Mouse (Mus musculus) cerebral cortex, adult 2 months (tissue): ENCODE data around the gene Ruvbl2.

Source experiments
- WGBS: fragments of 180-500 bp; shearing (Covaris S2); methylation state at CpG from one replicate; pipeline ENCODE4 v1.1.7; 2018; 5-methylcytosine and 5-hydroxymethylcytosine counted together

Ruvbl2 gene

DNA sequence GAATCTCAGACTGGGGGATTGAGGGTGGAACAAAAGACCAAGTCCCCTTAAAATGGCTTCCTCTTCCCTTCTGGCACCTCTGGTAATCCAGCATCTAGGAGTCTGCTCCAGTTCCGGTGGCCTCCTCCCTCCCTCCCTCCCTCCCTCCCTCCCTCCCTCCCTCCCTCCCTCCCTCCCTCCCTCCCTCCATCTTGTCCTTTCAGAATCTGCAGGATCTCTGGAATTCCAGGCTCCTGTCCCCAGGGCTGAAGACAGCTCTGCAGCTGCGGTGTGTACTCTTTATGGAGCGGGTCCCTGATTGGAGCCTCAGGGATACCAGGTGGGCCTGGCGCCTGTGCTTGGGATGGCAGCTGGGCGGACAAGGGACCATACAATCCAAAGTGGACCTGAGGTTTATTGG lies 23.4 kb upstream of the Ruvbl2 start:
- 69% methylated on average over 5 of the region's 5 CpGs for WGBS

DNA sequence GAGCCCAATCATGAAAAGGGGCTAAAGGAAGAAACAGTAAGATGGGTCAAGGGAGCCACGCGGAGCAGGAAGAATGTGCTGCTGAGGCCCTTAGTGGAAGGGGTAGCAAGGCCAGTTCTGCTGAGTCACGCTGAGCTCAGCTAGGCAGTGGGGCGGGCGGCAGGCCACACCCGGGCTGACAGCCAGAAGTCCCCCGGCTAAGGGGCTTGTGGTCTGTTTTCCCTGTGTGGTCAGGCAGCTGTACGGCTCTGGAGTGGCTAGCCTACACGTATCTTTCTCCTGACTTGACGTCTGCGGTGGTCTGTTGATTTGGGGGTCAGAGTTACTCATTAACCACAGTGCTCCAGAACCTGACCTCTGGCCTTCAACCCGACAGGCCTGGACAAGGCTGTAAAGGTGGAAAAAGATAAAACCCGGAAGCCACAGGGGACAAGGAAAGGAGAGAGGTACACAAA lies 23.0 kb upstream of the Ruvbl2 start:
- WGBS = 40% methylated on average over 13 of the region's 13 CpGs

GRCm38 (mm10) chr7:45460377-45460776 lies 22.5 kb upstream of the Ruvbl2 start:
- 66% methylated on average over 7 of the region's 7 CpGs for WGBS

DNA sequence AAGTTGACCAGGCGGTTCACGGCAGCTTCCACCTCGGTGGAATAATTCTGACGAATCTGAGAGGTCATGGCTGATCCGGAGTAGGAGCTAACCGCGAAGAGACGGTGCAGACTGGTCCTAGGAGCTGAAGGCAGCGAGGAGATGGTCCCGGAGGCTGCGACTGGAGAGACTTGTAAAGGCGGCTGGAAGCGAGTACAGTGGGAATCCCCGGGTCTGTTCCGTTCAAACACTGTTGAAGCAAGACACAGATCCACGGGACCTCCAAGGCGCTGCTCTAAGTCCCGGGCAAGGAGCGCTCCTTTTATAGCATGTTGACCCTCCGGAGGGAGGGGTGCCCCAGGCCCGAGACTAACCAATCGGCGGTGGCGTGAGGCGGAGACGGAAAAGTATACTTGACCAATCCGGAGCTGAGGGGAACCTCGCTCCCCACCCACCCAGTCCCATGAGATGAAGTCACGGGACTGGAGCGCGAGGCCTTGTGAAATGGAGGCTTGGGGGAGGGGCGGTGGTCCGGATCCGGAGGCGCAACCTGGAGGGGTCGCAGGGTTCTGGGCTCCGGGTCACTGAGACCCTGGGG lies 21.8 kb upstream of the Ruvbl2 start, which contains the start of gene Ftl1:
Ftl1 (minus strand) TSS at position 321 of the 577 bp plus-strand sequence.
- WGBS = 1% methylated on average over 34 of the region's 37 CpGs

GRCm38 (mm10) chr7:45458748-45459563 lies 21.1 kb upstream of the Ruvbl2 start:
- 1% methylated on average over 43 of the region's 43 CpGs for WGBS

- whole genome bisulfite sequencing = 38% methylated on average over 10 of the region's 10 CpGs
Measured at GRCm38 (mm10) chr7:45457204-45458060, 19.5 kb upstream of the Ruvbl2 start.

DNA sequence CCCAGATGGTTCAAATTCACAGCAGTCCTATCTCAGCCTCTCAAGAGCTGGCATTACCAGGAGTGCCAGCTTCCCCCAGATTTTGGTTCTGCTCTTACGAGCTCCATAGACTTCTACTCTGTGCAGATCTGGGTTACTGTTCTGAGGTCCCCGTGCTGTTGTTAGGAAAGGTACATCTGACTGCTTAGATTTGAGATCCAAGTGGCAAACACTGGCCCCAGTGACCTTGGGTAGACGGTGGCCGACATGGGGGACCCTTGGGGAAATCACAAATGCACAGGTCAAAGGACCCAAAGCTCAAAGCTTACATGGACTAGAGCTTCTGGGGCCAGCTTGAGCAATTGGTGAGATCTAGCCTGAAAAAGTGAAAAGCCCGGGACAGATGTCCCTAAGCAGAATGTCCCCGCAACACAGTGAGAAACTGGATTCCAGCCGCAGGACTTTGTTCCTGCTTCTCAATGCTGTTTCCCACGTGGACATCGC lies 18.9 kb upstream of the Ruvbl2 start:
- WGBS = 41% methylated on average over 9 of the region's 9 CpGs

GRCm38 (mm10) chr7:45455932-45456696 lies 18.2 kb upstream of the Ruvbl2 start:
- WGBS = 75% methylated on average over 13 of the region's 13 CpGs

- 90% methylated on average over 15 of the region's 15 CpGs for WGBS
Measured at GRCm38 (mm10) chr7:45454971-45455370, 17.1 kb upstream of the Ruvbl2 start.

- WGBS = 37% methylated on average over 23 of the region's 23 CpGs
Measured at GRCm38 (mm10) chr7:45451344-45451982, 13.6 kb upstream of the Ruvbl2 start.

DNA sequence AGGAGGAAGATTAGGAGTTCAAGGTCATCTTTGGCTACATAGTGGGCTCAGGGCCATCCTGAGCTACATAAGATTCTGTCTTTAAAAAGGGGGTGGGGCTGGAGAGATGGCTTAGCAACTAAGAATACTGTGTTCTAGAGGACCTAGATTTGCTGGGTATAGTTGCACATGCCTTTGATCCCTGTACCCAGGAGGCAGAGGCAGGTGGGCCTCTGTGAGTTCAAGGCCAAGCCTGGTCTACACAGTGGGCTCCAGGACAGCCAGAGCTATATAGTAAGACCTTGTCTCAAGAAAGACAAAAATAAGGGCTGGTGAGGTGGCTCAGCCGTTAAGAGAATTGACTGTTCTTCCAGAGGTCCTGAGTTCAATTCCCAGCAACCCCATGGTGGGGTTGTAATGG lies 12.1 kb upstream of the Ruvbl2 start:
- 88% methylated on average over 1 of the region's 1 CpGs for WGBS

DNA sequence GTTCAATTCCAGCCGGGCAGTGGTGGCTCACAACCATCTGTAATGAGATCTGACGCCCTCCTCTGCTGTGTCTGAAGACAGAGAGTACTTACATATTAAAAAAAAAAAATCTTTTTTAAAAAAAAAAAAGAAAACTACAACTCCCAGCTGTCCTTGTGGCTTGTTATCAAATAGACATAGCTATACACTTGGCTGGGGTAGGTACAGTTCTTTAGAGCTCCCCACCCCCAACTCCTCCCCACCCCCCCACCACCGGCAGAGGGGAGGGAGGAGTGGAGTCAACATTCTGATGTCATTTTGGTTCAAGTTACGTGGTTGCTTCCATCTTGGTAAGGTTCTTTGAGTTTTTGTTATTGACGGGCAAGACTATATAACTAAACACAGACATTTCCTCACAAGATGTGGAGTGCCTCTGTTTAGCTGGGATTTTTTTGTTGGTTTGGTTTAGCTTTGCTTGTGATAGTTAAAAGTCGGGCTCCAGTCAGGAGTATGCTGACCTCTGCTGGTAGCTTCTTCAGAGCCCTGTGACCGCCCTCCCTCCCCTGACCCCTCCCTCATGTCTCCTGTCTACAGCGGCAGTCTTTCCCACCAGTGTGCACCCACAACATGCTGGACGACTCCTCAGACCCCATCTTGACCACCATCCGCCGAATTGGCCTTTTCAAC lies 9.6 kb upstream of the Ruvbl2 start:
- WGBS = 38% methylated on average over 11 of the region's 11 CpGs

DNA sequence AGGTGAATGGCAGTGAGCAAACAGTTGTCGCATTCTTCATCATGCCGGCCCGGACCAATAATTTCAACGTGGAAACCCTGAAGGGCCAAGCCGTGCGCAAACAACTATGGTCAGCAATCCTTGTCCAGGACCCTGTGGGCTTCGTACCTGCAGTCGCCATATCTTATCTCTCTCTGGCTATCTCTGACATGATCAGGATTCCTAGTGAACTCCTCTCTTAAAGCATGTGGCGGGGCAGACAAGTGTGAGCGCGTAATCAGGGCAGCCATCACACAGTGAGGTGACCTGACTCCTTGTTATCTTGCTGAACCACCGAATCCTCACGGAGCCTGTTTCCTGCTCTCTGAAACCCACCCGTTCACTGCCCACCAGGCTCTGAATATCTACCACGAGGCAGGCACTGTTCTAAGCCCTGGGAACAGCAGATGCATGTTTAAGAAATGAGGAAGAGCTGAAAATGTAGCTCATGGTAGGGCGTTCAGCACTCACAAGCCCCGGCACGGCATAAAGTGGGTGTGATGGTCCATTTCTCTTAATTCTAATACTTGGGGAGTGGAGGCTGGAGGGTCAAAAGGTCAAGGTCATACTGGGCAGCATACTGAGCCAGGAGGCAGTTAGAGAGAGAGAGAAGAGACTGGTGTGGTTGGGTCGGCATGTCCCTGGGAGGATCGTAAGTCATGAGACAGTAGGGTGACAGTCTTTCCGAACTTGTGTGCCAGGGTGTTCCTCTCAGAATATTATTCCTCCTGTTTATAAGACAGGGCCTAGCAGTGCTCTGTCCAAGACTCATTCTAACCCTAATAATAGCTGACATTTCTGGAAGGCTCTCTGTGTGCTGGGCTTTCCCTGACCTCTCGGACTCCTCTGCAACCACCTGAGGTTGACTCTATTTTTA lies 5.9 kb upstream of the Ruvbl2 start:
- 90% methylated on average over 22 of the region's 22 CpGs for WGBS

DNA sequence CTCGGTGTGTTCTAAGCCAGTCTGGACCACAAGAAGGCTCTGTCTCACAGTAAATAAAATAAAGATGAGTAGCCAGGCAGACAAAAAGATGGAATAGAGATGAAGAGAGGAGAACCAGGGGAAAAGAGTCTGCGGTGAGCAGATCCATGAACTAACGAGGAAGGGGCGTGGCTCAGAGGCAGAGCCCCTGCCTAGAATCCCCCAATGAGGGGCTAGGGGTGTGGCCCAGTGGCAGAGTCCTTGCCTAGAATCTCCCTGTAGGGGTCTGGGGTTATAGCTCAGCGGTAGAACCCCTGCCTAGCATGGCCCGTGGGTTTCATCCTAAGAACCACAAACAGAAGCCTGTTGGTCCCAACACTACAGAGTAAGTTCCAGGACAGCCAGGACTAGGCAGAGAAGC lies 850 bp downstream of the Ruvbl2 start:
- WGBS = 63% methylated on average over 6 of the region's 6 CpGs

- 97% methylated on average over 5 of the region's 5 CpGs for WGBS
Measured at GRCm38 (mm10) chr7:45436444-45436843, 1.5 kb downstream of the Ruvbl2 start.

DNA sequence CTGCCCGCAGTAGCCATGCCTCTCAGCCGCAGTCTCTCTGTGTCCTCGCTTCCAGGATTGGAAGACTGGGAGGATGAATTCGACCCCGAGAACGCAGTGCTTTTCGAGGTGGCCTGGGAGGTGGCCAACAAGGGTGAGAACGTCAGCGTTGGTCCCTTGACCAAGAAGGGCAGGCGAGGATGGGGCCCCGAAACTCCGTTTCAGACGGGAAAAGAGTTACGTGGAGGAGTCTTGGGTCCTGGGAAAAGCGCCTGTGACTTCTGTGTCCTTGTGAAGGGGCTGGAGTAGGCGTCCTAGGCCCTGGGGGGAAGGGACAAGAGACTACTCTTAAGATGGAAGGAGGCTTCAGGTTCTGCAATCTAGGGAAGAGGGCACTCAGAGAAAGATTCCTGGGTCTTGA lies 2.9 kb downstream of the Ruvbl2 start:
- WGBS = 1% methylated on average over 16 of the region's 16 CpGs

GRCm38 (mm10) chr7:45434203-45435015 lies 3.5 kb downstream of the Ruvbl2 start, which contains the start of gene Gys1:
Gene Gys1, plus strand, starts transcription at chr7:45434844.
- under 1% methylated on average over 45 of the region's 45 CpGs for WGBS

DNA sequence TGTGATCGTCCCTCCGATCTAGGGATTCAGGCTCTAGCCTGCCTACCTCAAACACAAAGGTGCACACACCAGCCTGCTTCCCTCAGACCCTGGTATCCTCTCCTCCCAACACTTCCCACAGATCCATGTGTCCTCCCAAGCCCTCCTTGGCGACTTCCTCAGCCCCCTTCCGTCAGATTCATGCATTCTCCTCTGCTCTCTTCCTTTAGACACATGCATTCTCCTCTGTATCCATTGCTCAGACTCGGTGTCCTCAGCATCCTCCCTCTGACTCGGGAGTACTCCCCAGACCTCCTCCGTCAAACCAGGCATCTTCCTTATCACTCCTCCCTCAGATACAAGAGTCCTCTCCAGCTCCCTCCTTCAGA lies 4.1 kb downstream of the Ruvbl2 start:
- 0% methylated on average over 7 of the region's 7 CpGs for WGBS
